Mouse (Mus musculus) kidney, postnatal 10 days (tissue): ENCODE measurements around the gene Gm29797.
A peak's percentile ranks its signal among the peaks of the same experiment; 100 is the strongest.

Source experiments
- DNase-seq: peaks from one replicate; pipeline ENCODE4 v3.0.0; 2021; ENCODE audit warnings: mixed read lengths

Gm29797 gene

GRCm38 (mm10) chr2:181656734-181657133 is at the start of gene Gm29797:
Gm29797 (plus strand) TSS chr2:181657034.
- no peak for DNase-seq

DNA sequence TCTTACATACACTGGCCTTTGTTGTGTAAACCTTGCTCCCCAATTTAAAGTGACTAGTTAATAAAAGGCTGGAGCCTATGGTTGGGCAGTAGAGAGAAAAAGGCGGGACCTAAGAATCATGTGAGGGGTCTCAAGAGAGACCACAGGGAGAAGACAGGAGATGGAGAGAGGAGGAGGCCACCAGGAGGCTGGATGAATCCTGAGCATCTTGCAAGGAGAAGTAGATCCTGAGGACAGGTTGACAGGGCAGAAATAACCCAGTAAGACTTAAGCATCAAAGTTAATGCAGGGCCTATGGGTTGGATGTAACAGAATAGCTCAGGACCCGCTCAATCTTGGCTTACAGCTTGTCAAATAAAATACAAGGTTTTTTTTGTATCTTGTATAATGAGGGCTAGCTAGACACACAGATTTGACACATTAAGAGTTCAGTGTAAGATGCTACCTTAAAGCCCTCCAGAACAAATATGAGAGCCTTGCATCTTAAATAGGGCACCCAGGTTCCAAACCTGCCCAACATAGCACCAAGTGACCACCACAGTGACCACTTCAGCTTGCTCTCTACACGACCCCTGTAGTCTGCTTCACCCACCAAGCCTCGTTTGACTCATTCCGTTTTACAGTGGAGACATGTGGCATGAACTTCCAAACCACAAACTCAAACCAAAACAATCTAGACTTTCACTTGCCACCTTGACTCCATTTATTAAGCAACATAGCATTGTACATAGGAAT is 37.9 kb upstream of the Gm29797 start:
- no peak for DNase-seq

GRCm38 (mm10) chr2:181623401-181623800 is 33.4 kb upstream of the Gm29797 start:
- DNase-seq, result peak; percentile 61

GRCm38 (mm10) chr2:181628471-181628870 is 28.4 kb upstream of the Gm29797 start:
- no peak for DNase-seq

DNA sequence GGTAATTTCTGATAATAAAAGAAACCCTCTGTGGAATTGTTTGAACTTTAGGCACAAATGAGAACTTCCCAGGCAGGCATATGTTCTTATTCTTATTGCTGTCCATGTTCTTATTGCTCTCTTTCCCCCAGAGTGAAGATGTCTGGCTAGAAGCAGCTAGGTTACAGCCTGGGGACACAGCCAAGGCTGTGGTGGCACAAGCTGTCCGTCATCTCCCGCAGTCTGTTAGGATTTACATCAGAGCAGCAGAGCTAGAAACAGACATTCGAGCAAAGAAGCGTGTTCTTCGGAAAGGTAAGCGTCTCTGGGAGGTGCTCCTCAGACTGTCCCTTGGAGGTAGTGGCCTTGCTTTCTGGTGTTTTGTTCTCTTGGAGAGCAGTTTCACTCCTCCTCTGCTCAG is 24.2 kb upstream of the Gm29797 start:
- no peak for DNase-seq

DNA sequence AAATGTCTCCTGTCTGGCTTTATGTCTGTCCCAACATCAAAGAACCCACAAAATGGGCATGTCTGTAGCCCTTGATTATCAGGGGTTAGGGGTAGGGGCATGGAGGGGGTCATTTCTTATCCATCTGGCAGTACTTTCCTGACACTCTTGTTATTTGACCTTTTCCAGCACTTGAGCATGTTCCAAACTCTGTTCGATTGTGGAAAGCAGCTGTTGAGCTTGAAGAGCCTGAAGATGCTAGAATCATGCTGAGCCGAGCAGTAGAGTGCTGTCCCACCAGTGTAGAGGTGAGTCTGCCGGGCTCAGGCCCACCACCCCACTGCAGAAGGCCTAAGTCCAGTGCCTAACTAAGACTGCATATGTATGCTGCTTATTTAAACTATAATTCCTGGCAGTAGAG is 21.0 kb upstream of the Gm29797 start:
- no peak for DNase-seq

DNA sequence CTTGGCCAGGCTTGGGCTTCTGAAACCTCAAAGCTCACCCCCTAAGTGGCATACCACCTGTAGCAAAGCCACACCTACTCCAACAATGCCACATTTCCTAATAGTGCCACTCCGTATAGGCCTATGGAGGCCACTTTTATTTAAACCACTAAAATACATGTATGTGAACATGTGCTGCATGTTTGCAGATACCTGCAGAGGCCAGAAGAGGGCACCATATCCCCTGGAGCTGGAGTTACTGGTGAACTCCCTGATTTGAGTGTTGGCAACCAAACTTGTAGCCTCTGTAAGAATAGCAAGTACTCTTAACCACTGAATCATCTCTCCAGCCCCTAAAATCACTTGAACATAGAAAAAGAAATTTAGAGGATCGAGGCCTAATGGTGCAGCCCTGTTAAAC is 12.5 kb upstream of the Gm29797 start:
- peak; percentile 67 for DNase-seq

GRCm38 (mm10) chr2:181645666-181646065 is 11.2 kb upstream of the Gm29797 start:
- DNase-seq, result no peak

GRCm38 (mm10) chr2:181646626-181647472 is 10.0 kb upstream of the Gm29797 start:
- DNase-seq, result no peak

DNA sequence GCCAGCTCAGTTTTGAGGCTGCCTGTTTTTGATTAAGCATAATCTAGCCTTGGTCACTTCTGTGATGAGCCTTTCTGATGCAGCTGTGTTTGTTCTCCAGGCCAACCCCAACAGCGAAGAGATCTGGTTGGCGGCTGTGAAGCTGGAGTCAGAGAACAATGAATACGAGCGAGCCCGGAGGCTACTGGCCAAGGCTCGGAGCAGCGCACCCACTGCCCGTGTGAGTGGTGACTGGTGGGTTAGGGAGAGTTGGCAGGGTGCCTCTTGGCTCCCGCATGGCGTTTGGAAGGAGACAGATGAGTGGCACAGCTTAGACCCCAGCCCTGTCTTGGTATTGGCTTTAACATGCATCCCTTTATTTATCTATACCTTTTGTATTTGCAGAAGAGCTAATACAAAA is 7.9 kb upstream of the Gm29797 start:
- DNase-seq, result no peak

GRCm38 (mm10) chr2:181653065-181653464 is 3.8 kb upstream of the Gm29797 start:
- no peak for DNase-seq

DNA sequence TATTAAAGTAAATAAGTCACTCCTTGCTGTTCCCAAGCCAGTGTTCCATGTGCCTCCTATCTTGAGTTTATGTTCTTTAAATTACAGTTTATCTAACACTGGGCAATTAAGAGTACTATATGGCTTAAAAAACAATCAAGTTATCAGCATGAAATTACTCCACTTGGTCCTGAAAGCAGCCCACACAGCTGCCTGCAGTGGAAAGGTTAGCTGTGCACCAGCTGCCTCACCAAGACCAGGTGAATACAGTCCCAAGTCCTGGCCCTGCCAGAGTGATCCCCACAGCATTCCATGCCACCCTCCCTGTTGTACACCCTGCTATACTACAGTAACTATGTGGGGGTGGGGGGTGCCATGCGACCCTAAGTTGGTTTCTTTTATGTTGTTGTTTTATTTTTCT is 3.3 kb upstream of the Gm29797 start:
- DNase-seq, result no peak

- DNase-seq, result no peak
Observed at GRCm38 (mm10) chr2:181657441-181657840, 607 bp downstream of the Gm29797 start.

GRCm38 (mm10) chr2:181658528-181658927 is 1.7 kb downstream of the Gm29797 start:
- DNase-seq, result no peak

DNA sequence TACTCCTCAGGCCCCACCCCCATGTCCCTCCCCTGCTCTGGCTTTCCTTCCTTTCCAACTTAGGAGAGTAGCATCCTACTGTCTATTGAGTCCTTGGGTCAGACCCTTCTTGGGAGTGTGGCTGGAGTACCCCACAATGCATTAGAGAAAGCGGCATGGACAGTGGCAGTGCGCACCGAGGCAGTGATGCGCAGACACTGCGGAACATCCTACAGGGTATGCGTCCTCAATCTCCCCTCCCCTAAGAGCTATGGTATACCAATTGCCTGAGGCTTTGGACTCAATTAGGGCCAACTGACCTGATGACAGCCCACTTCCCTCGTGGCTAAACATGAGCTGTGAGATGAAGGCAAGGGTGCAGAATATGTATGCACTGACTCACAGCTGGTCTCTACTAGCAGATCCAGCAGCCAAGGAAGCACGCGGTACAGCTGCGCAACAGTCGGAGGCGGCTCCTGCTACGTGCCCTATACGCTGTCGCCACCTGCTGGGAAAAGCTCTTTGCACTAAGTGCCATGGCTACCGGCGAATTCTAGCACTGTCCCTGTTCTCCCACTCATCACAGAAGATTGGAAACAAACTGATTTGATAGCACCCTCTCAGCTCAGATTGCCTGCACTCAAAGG is 2.2 kb downstream of the Gm29797 start:
- DNase-seq, result peak; percentile 86

DNA sequence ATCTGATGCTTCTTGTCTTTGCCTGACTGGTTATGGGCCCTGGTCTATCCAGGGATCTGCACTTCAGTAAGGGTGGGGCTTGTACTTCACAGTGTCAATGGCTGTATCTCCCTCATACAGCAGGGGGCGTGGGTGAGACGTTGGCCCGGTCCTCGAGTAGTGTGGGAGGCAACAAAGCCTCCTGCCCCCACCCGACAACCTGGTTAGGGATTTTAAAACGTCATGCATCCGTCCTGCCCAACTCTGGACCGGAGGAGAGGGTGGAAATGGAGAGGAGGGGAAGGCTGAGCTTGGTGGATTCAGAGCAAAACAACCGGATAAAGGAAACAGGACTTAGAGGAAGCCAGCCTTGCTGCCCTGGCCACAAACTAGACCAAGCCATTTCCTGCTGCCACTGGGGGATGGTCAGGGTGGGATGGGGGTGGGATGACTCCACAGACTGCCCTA is 2.8 kb downstream of the Gm29797 start:
- peak; percentile 93 for DNase-seq

DNA sequence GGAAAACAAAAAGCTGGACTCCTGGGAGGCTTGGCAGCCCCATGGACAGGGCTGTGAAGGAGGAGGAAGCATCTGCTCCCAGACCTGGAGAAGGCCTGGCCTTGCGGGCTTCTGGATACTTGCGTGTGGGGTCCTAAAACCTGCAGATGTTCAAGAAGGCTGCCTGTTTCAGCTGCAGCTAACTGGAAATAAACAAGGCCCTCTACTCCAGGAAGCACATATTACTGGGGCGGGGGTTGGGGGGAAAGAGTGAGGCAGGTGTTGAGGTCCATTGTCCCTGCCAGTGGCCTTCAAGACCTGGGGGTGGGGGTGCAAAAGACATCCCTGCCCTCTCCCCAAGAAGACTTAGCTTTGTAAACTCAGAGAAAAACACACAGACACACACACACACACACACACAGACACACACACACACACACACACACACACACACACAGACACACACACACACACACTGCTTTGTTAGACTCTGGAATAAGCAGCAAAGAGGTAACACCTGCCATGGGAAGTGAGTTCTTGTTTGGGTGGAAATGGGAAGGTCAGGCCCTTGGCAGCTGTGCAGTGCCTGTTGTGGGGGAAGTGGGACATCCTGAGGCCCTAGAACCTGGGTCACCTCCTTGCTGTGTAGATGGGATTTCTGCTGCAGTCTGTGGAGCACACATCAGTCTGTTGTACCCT is 5.9 kb downstream of the Gm29797 start:
- peak; percentile 63 for DNase-seq

GRCm38 (mm10) chr2:181663298-181663630 is 6.4 kb downstream of the Gm29797 start:
- peak; percentile 81 for DNase-seq

GRCm38 (mm10) chr2:181670285-181670912 is 13.6 kb downstream of the Gm29797 start:
- DNase-seq, result peak; percentile 53

GRCm38 (mm10) chr2:181670913-181671311 is 14.1 kb downstream of the Gm29797 start:
- DNase-seq, result no peak

GRCm38 (mm10) chr2:181671326-181671725 is 14.5 kb downstream of the Gm29797 start, which contains the start of gene Sox18:
Sox18 (minus strand) TSS chr2:181671640.
- peak; percentile 83 for DNase-seq

- DNase-seq, result no peak
Observed at GRCm38 (mm10) chr2:181671984-181672383, 15.2 kb downstream of the Gm29797 start.

DNA sequence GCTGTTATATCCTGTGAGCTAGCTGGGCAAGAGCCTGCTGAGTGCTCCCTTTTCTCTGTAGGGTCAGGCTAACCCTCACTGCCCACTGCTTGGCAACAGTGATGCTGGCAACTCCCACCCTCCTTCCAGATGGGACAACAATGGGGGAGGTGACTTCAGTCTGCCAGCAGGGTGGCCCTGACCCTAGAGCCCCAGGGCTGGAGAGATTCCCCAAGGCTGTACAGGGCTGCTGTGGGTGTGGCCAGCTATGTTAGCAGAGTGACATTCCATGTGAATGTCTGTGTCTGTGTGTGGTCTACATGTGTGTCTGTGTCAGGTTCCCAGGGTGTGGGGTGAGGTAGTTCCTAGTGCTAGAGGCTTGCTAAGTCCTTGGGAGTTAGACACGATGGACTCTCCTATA is 16.7 kb downstream of the Gm29797 start:
- DNase-seq, result no peak
